Mouse (Mus musculus) myocyte (in vitro differentiated cells): ENCODE measurements at regions not wholly inside any gene's neighbourhood (a gene's known extent, or its start where the extent isn't known, plus 50 kb on each side); places are given as distances from the start of the nearest gene placed in this dataset.

Experiments
- CEBPB ChIP-seq: IDR thresholded peaks from 2 replicates; pipeline ENCODE4 v1.6.1; 2011; ENCODE audit warnings: mild to moderate bottlenecking, moderate library complexity; ENCODE audit not compliant: poor library complexity, insufficient read depth, severe bottlenecking
- E2F4 ChIP-seq: IDR thresholded peaks from one replicate; pipeline ENCODE4 v1.6.1; 2011; ENCODE audit warnings: mild to moderate bottlenecking, control low read depth, moderate library complexity; ENCODE audit not compliant: insufficient read depth
- MAX ChIP-seq: IDR thresholded peaks from one replicate; pipeline ENCODE4 v1.6.1; 2011; ENCODE audit warnings: low read depth, mild to moderate bottlenecking, control low read depth
- MYOD1 ChIP-seq, 3 experiments: IDR thresholded peaks; one replicate each; pipeline ENCODE4 v1.6.1; 2011; ENCODE audit warnings: control low read depth in 2 of 3, low read depth in 2 of 3, mild to moderate bottlenecking in 2 of 3, moderate library complexity in 1 of 3; ENCODE audit not compliant: insufficient read length in 2 of 3, control insufficient read depth in 1 of 3
- MYOG ChIP-seq, 3 experiments: IDR thresholded peaks; one replicate each; pipeline ENCODE4 v1.6.1; 2011; ENCODE audit warnings: control low read depth in 2 of 3, low read depth in 2 of 3, mild to moderate bottlenecking in 2 of 3; ENCODE audit not compliant: insufficient read length in 2 of 3, control insufficient read depth in 1 of 3, insufficient read depth in 1 of 3
- POLR2A ChIP-seq: IDR thresholded peaks from one replicate; pipeline ENCODE4 v1.6.1; 2011; ENCODE audit warnings: low read depth, mild to moderate bottlenecking, control low read depth, moderate library complexity; ENCODE audit not compliant: insufficient read length
- POLR2AphosphoS2 ChIP-seq: IDR thresholded peaks from one replicate; pipeline ENCODE4 v1.6.1; 2011; ENCODE audit warnings: low read depth, control low read depth; ENCODE audit not compliant: insufficient read length
- REST ChIP-seq: IDR thresholded peaks from one replicate; pipeline ENCODE4 v1.6.1; 2011; ENCODE audit warnings: mild to moderate bottlenecking, control low read depth, moderate library complexity; ENCODE audit not compliant: insufficient read depth, insufficient read length
- TCF12 ChIP-seq: IDR thresholded peaks from one replicate; pipeline ENCODE4 v1.6.1; 2011; ENCODE audit warnings: mild to moderate bottlenecking, control low read depth; ENCODE audit not compliant: poor library complexity, insufficient read depth, severe bottlenecking
- TCF3 ChIP-seq: IDR thresholded peaks from one replicate; pipeline ENCODE4 v1.6.1; 2011; ENCODE audit warnings: low read depth, control low read depth; ENCODE audit not compliant: insufficient read length
- USF1 ChIP-seq: IDR thresholded peaks from one replicate; pipeline ENCODE4 v1.6.1; 2011; ENCODE audit warnings: low read depth, mild to moderate bottlenecking, control low read depth, moderate library complexity

- TF ChIP-seq CEBPB (no peak), POLR2A (no peak), USF1 (no peak), MAX (no peak), TCF3 (no peak), TCF12 (no peak), E2F4 (no peak), POLR2AphosphoS2 (no peak), MYOG (IDR thresholded peaks at IDR 0.05; ENCODE audit: control insufficient read depth in 1 of 3, insufficient read depth in 1 of 3, insufficient read length in 2 of 3, low read depth in 2 of 3) (no peak), MYOD1 (IDR thresholded peaks at IDR 0.05; ENCODE audit: control insufficient read depth in 1 of 3, insufficient read length in 2 of 3, low read depth in 2 of 3) (no peak), REST (no peak)
These were observed 525.9 kb downstream of the Ofcc1 start for GRCm38 (mm10) chr13:39835302-39835701.
